Mouse (Mus musculus) liver, adult 2 months (tissue): ENCODE measurements at regions not wholly inside any gene's neighbourhood (a gene's known extent, or its start where the extent isn't known, plus 50 kb on each side); places are given as distances from the start of the nearest gene placed in this dataset.

ENCODE experiments used
- DNase-seq: peaks from one replicate; pipeline ENCODE4 v3.0.0-alpha.2; 2011; ENCODE audit warnings: low read depth, low spot score; ENCODE audit errors: extremely low read depth
- H3K27ac ChIP-seq: fragments of 200-500 bp; replicated peaks from 2 replicates; pipeline ENCODE4 v1.5.1; 2012; ENCODE audit warnings: low read depth, mild to moderate bottlenecking, control low read depth, inconsistent platforms, low read length; ENCODE audit not compliant: insufficient read depth
- H3K27me3 ChIP-seq: fragments of 200-500 bp; 2 replicates; pipeline ENCODE4 v1.6.1; 2012; ENCODE audit warnings: mild to moderate bottlenecking, moderate library complexity, low read length, inconsistent platforms; ENCODE audit not compliant: control insufficient read depth, insufficient read depth
- H3K36me3 ChIP-seq: fragments of 200-500 bp; 2 replicates; pipeline ENCODE4 v1.6.1; 2012; ENCODE audit warnings: low read length, inconsistent platforms; ENCODE audit not compliant: control insufficient read depth, insufficient read depth
- H3K4me1 ChIP-seq: fragments of 200-500 bp; 2 replicates; pipeline ENCODE4 v1.6.1; 2011; ENCODE audit warnings: low read length; ENCODE audit not compliant: control insufficient read depth, insufficient read depth
- H3K4me3 ChIP-seq: fragments of 200-500 bp; 2 replicates; pipeline ENCODE4 v1.5.1; 2011; ENCODE audit warnings: low read depth, mild to moderate bottlenecking, control low read depth, low read length, moderate library complexity; ENCODE audit not compliant: insufficient read depth
- H3K79me2 ChIP-seq: fragments of 200-500 bp; 2 replicates; pipeline ENCODE4 v1.6.1; 2012; ENCODE audit warnings: inconsistent platforms, mild to moderate bottlenecking, low read length, moderate library complexity; ENCODE audit not compliant: control insufficient read depth, insufficient read depth
- H3K9ac ChIP-seq: fragments of 200-500 bp; 2 replicates; pipeline ENCODE4 v1.6.1; 2012; ENCODE audit warnings: low read depth, mild to moderate bottlenecking, control low read depth, inconsistent platforms, low read length
- CTCF ChIP-seq: fragments of 200-500 bp; IDR thresholded peaks from 2 replicates; pipeline ENCODE4 v1.5.1; 2011; ENCODE audit warnings: low read depth, low read length, control low read depth
- POLR2A ChIP-seq: fragments of 200-500 bp; IDR thresholded peaks from 2 replicates; pipeline ENCODE4 v1.6.1; 2011; ENCODE audit warnings: low read length, control low read depth; ENCODE audit not compliant: insufficient read depth; ENCODE audit errors: extremely low read depth
- WGBS: fragments of 180-500 bp; shearing (Covaris S2); methylation state at CpG from one replicate; pipeline ENCODE4 v1.1.7; 2018; 5-methylcytosine and 5-hydroxymethylcytosine counted together

DNA sequence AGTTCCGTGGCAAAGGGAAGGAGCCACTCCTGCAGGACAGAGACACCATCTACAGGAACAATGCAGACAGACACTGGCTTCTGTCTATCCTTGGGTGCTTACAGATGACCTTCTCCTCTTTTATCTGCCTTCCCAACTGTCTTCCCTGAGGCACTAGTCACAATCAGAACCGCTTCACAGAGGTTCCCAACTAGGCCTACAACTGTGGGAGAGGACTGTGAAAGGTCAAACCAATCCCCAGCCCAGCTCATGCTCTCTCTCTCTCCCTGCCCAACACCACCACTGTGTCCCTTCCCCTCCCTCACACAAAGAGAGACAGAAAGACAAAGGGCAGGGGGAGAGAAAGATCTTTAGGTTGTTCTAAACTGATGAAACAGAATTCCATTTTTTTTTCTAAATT, 61.3 kb downstream of the Tmem17 start:
- Histone ChIP-seq H3K4me3 (no peak overlapping the region), H3K36me3 (no peaks in the 10 kb centered on the region), H3K79me2 (no peaks in the 10 kb centered on the region), H3K27ac (no peak overlapping the region), H3K9ac (no peak overlapping the region), H3K27me3 (no peaks in the 10 kb centered on the region), H3K4me1 (no peaks in the 10 kb centered on the region)
- no peak for DNase-seq
- 63% methylated on average over 2 of the region's 2 CpGs for WGBS
- TF ChIP-seq POLR2A (no peak), CTCF (no peak)

DNA sequence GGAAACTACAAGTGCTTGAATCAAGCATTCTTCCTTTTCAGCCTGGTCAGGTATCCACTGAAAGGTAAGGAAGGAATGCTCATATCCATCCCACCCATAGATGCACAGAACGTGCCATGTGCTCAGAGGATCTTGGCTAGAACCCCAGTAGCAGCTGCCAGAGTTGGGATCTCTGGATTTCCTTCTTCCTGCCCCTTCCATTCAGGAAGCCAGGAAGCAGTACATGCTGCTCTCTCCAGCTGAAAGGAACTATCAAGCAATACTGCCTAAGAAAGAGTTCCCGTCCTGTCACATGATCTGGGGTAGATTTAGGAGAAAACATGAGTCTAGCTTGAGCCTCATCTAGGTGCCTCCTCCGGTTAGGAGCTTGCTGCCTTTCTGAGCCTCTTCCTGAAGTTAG, 61.9 kb downstream of the Tmem17 start:
- no peaks in the 10 kb centered on the region for H3K27me3 ChIP-seq
- H3K79me2 ChIP-seq = no peaks in the 10 kb centered on the region
- TF ChIP-seq POLR2A (no peak), CTCF (no peak)
- DNase-seq = no peak
- H3K4me3 ChIP-seq = no peak overlapping the region
- H3K4me1 ChIP-seq = no peaks in the 10 kb centered on the region
- H3K36me3 ChIP-seq = no peaks in the 10 kb centered on the region
- H3K27ac ChIP-seq = no peak overlapping the region
- 75% methylated on average over 3 of the region's 3 CpGs for whole genome bisulfite sequencing
- no peak overlapping the region for H3K9ac ChIP-seq

DNA sequence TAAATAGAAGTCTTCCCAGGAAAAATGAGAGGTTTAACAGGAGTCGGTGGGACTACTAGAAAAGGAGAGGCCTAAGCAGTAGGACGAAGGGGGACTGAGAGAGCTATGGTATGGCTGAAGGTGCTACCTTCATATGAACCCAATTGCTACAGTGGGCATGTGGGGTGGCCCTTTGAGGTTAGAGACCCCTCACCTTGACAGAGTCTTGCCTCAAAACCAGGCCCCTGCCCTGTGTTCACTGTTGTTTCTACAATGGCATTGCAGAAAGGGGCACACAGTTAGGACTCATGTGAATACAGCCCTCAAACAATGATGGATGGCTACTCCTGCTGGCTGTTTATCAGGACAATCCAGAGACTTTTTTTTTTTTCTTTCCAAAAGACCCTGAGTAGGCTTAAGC, 62.6 kb downstream of the Tmem17 start:
- H3K36me3 ChIP-seq = no peaks in the 10 kb centered on the region
- H3K79me2 ChIP-seq = no peaks in the 10 kb centered on the region
- WGBS = 100% methylated on average over 2 of the region's 2 CpGs
- no peak for DNase-seq
- H3K4me1 ChIP-seq = no peaks in the 10 kb centered on the region
- no peak overlapping the region for H3K9ac ChIP-seq
- no peaks in the 10 kb centered on the region for H3K27me3 ChIP-seq
- H3K27ac ChIP-seq = no peak overlapping the region
- H3K4me3 ChIP-seq = no peak overlapping the region
- TF ChIP-seq POLR2A = no peak
- TF ChIP-seq CTCF = no peak

DNA sequence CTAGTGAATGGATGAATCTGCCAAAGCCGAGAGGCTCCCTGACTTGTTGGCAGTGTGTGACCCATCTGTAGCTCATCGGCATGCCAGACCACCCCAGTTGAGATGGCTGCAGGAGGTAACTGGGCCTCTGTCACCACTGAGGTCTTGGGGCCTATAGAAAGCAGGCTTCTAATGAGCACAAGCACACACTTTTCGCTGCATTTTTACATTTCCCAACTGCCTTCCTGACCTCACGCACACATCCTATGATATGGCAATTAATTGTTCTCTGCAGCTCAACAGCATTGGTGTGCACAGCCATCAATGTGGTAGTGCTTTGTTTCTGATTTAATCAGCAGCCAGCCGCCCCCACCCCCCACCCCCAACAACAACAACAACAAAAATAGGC, 72.2 kb downstream of the Tmem17 start:
- no peak overlapping the region for H3K27ac ChIP-seq
- H3K27me3 ChIP-seq = no peaks in the 10 kb centered on the region
- H3K36me3 ChIP-seq = no peaks in the 10 kb centered on the region
- peaks cover 14% of the 10 kb centered on the region for H3K4me1 ChIP-seq
- no peak for DNase-seq
- TF ChIP-seq POLR2A = no peak
- no peak for TF ChIP-seq CTCF
- no peaks in the 10 kb centered on the region for H3K79me2 ChIP-seq
- no peak overlapping the region for H3K4me3 ChIP-seq
- no peak overlapping the region for H3K9ac ChIP-seq
- 65% methylated on average over 5 of the region's 5 CpGs for WGBS

DNA sequence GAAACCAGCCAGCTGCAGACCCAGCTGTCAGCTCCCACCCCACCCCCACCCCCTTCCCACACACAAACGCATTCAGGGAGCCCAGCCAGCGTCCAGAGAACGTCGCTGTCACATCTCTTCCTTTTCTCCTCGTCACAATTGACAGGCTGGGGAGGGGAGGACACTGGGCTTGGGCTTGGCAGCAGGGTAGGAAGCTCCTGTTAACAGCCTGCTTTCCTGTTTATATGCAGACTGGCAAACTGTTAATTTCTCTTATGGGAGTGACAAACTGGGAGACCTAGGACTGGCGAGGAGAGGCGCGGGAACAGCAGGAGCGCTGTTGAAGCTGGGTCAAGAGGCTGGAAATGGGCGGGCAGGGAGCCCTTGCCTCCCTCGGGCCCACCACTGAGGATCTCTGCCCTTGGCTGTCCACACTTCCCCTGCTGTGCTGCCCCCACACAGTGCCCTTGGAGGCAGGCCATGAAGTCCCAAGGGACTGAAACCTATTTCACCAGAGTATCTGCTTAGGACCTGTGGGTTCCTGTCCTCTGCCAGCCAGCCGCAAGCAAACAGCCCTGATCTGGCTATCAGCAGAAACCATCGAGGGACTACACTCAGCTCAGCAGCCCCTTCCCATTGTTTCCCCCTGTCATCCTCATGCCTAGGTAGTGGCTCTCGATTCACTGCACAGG, 72.7 kb downstream of the Tmem17 start:
- TF ChIP-seq POLR2A (no peak), CTCF (no peak)
- Histone ChIP-seq H3K9ac (peak overlapping the region; percentile 21; the same call in 1 of the 2 replicates), H3K27me3 (no peaks in the 10 kb centered on the region), H3K27ac (peak overlapping the region; percentile 18; the same call in 1 of the 2 replicates), H3K36me3 (no peaks in the 10 kb centered on the region), H3K79me2 (no peaks in the 10 kb centered on the region), H3K4me3 (no peak overlapping the region; the same call in 1 of the 2 replicates), H3K4me1 (peaks cover 14% of the 10 kb centered on the region)
- 48% methylated on average over 14 of the region's 14 CpGs for WGBS
- peak; percentile 6 for DNase-seq

DNA sequence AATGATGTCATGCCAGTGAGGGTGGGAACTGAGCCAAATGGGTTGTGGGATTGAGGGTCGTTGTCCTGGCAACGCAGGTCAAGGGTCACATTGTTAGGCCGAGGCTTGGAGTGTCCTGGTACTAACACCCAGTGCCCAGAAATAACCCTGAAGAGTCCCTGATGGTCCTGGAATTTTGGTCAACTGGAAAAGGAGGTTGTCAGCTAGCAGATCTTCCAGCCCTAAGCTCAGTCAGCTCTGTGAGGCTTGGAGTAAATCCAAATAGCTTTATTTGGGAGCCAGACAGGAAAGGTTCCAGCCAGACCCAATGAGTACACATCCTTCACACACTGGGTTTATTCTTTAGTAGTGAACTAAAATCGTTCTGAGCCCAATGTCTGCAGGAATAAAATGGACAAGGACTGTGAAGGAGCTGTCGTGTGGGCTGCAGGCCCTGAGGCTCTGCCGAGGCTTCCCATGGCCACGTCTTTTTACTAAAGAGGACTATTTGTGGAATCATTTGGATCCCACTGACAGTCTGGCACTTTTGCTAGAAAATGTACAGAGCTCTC, 75.9 kb downstream of the Tmem17 start:
- Histone ChIP-seq H3K79me2 (no peaks in the 10 kb centered on the region), H3K27ac (peak overlapping the region; percentile 46), H3K4me3 (no peak overlapping the region), H3K36me3 (no peaks in the 10 kb centered on the region), H3K4me1 (peaks cover 16% of the 10 kb centered on the region), H3K9ac (no peak overlapping the region), H3K27me3 (no peaks in the 10 kb centered on the region)
- 38% methylated on average over 7 of the region's 7 CpGs for WGBS
- peak; percentile 65 for DNase-seq
- no peak for TF ChIP-seq CTCF
- no peak for TF ChIP-seq POLR2A
